Mouse (Mus musculus): ENCODE results near the gene Rbfox2.

GRCm38 (mm10) chr15:77307767-77308495 is 1.1 kb upstream of the Rbfox2 start:
- TF ChIP-seq E2F4 (IDR thresholded peaks at IDR 0.05; ENCODE audit: insufficient replicate concordance, low read depth, low read length): no peak
- no peak for TF ChIP-seq MEF2A (IDR thresholded peaks at IDR 0.05; ENCODE audit: borderline replicate concordance, low read depth, low read length)
- TF ChIP-seq GABPA (IDR thresholded peaks at IDR 0.05; ENCODE audit: insufficient replicate concordance, low read depth, low read length): no peak
- TF ChIP-seq USF1 (IDR thresholded peaks at IDR 0.05; ENCODE audit: low read depth, low read length): no peak
- TF ChIP-seq POLR2A (IDR thresholded peaks at IDR 0.05; ENCODE audit: low read depth, low read length): no peak
- TF ChIP-seq CTCF (conservative IDR thresholded peaks at IDR 0.05 in 1 of 2, IDR thresholded peaks at IDR 0.05 in 1 of 2; ENCODE audit: low read depth in 2 of 2, low read length in 2 of 2): no peak
- TF ChIP-seq ZKSCAN1 (IDR thresholded peaks at IDR 0.05; ENCODE audit: borderline replicate concordance, low read depth, low read length): no peak
- no peak for TF ChIP-seq TBP (conservative IDR thresholded peaks at IDR 0.05; ENCODE audit: low read depth, low read length)
- no peak for TF ChIP-seq MAX (IDR thresholded peaks at IDR 0.05; ENCODE audit: low read length)
